Mouse (Mus musculus) MEL (cell line): ENCODE results near the gene Reln.

Experiments used
- CHD1 ChIP-seq: IDR thresholded peaks from 2 replicates; pipeline ENCODE4 v1.6.1; 2012; ENCODE audit warnings: low read depth, mild to moderate bottlenecking, inconsistent platforms, low read length, improper control_type of control experiment
- CTCF ChIP-seq, 3 experiments: IDR thresholded peaks in 2 of 3; conservative IDR thresholded peaks in 1 of 3; 2 replicates each; pipeline ENCODE4 v1.5.1; 2011 to 2012; ENCODE audit warnings: low read length in 3 of 3, low read depth in 2 of 3, mild to moderate bottlenecking in 2 of 3, improper control_type of control experiment in 1 of 3, inconsistent platforms in 1 of 3, mixed read lengths in 1 of 3, moderate library complexity in 1 of 3; ENCODE audit not compliant: control insufficient read depth in 1 of 3, insufficient read depth in 1 of 3, poor library complexity in 1 of 3, severe bottlenecking in 1 of 3
- EP300 ChIP-seq, 2 experiments: IDR thresholded peaks; 2 replicates each; pipeline ENCODE4 v1.6.1; 2011; ENCODE audit warnings: improper control_type of control experiment in 2 of 2, low read length in 2 of 2, low read depth in 1 of 2, mild to moderate bottlenecking in 1 of 2
- ETS1 ChIP-seq: IDR thresholded peaks from 2 replicates; pipeline ENCODE4 v1.6.1; 2012; ENCODE audit warnings: low read depth, mild to moderate bottlenecking, inconsistent platforms, low read length, improper control_type of control experiment, moderate library complexity
- MAFK ChIP-seq: IDR thresholded peaks from 2 replicates; pipeline ENCODE4 v1.6.1; 2011; ENCODE audit warnings: low read depth, mild to moderate bottlenecking, low read length, improper control_type of control experiment, borderline replicate concordance
- MAX ChIP-seq: IDR thresholded peaks from 2 replicates; pipeline ENCODE4 v1.6.1; 2011; ENCODE audit warnings: low read length, improper control_type of control experiment
- MAZ ChIP-seq: IDR thresholded peaks from 2 replicates; pipeline ENCODE4 v1.6.1; 2012; ENCODE audit warnings: low read depth, mild to moderate bottlenecking, inconsistent platforms, low read length, improper control_type of control experiment
- POLR2A ChIP-seq, 2 experiments: IDR thresholded peaks; 2 replicates each; pipeline ENCODE4 v1.6.1; 2011 to 2012; ENCODE audit warnings: low read length in 2 of 2, mild to moderate bottlenecking in 2 of 2, control low read depth in 1 of 2, improper control_type of control experiment in 1 of 2, low read depth in 1 of 2, moderate library complexity in 1 of 2; ENCODE audit not compliant: control insufficient read depth in 1 of 2, insufficient read depth in 1 of 2, poor library complexity in 1 of 2
- POLR2AphosphoS5 ChIP-seq: IDR thresholded peaks from 2 replicates; pipeline ENCODE4 v1.6.1; 2012; ENCODE audit warnings: low read depth, borderline replicate concordance, mild to moderate bottlenecking, inconsistent platforms, low read length, moderate library complexity, mixed read lengths
- RCOR1 ChIP-seq: IDR thresholded peaks from 2 replicates; pipeline ENCODE4 v1.6.1; 2012; ENCODE audit warnings: low read depth, mild to moderate bottlenecking, inconsistent platforms, low read length, improper control_type of control experiment
- SMC3 ChIP-seq: IDR thresholded peaks from 2 replicates; pipeline ENCODE4 v1.6.1; 2011; ENCODE audit warnings: low read depth, low read length, improper control_type of control experiment
- USF2 ChIP-seq, 2 experiments: IDR thresholded peaks; 2 replicates each; pipeline ENCODE4 v1.6.1; 2011 to 2012; ENCODE audit warnings: improper control_type of control experiment in 2 of 2, low read length in 2 of 2, borderline replicate concordance in 1 of 2, inconsistent platforms in 1 of 2, low read depth in 1 of 2, mild to moderate bottlenecking in 1 of 2; ENCODE audit not compliant: insufficient read depth in 1 of 2
- ZNF384 ChIP-seq: IDR thresholded peaks from 2 replicates; pipeline ENCODE4 v1.6.1; 2012; ENCODE audit warnings: low read depth, mild to moderate bottlenecking, inconsistent platforms, low read length, improper control_type of control experiment

GRCm38 (mm10) chr5:22116922-22117321 lies 227.6 kb downstream of the Reln start:
- TF ChIP-seq RCOR1: no peak
- TF ChIP-seq MAX: no peak
- no peak for TF ChIP-seq MAZ
- TF ChIP-seq ZNF384: no peak
- no peak for TF ChIP-seq EP300 (IDR thresholded peaks at IDR 0.05; ENCODE audit: low read depth in 1 of 2, low read length in 2 of 2)
- no peak for TF ChIP-seq CTCF (IDR thresholded peaks at IDR 0.05 in 2 of 3, conservative IDR thresholded peaks at IDR 0.05 in 1 of 3; ENCODE audit: control insufficient read depth in 1 of 3, insufficient read depth in 1 of 3, low read depth in 2 of 3, low read length in 3 of 3, poor library complexity in 1 of 3, severe bottlenecking in 1 of 3)
- no peak for TF ChIP-seq POLR2A (IDR thresholded peaks at IDR 0.05; ENCODE audit: control insufficient read depth in 1 of 2, insufficient read depth in 1 of 2, low read depth in 1 of 2, low read length in 2 of 2, poor library complexity in 1 of 2)
- no peak for TF ChIP-seq SMC3
- TF ChIP-seq USF2 (IDR thresholded peaks at IDR 0.05; ENCODE audit: borderline replicate concordance in 1 of 2, insufficient read depth in 1 of 2, low read depth in 1 of 2, low read length in 2 of 2): no peak
- no peak for TF ChIP-seq MAFK
- TF ChIP-seq CHD1: no peak
- TF ChIP-seq POLR2AphosphoS5: no peak
- no peak for TF ChIP-seq ETS1
